Mouse (Mus musculus) thymus, adult 2 months (tissue): ENCODE results near the gene Atp6v1g3. TPM values are rescaled to one million over a fixed set of nuclear protein-coding genes. Genes with fewer than 3 reads are reported as not detected.

ENCODE experiments used
- DNase-seq: peaks from one replicate; pipeline ENCODE4 v3.0.0; 2021
- H3K27ac ChIP-seq: fragments of 200-500 bp; 2 replicates; pipeline ENCODE4 v1.5.1; 2012; ENCODE audit warnings: low read length, control low read depth; ENCODE audit not compliant: control insufficient read depth, insufficient read depth
- H3K27me3 ChIP-seq: fragments of 200-500 bp; 2 replicates; pipeline ENCODE4 v1.6.1; 2012; ENCODE audit warnings: mild to moderate bottlenecking, low read length, moderate library complexity, mixed read lengths; ENCODE audit not compliant: control insufficient read depth, insufficient read depth
- H3K36me3 ChIP-seq: fragments of 200-500 bp; 2 replicates; pipeline ENCODE4 v1.6.1; 2012; ENCODE audit warnings: mild to moderate bottlenecking, low read length, moderate library complexity; ENCODE audit not compliant: control insufficient read depth, insufficient read depth
- H3K4me1 ChIP-seq: fragments of 200-500 bp; replicated peaks from 2 replicates; pipeline ENCODE4 v1.6.1; 2012; ENCODE audit warnings: low read length; ENCODE audit not compliant: control insufficient read depth, insufficient read depth
- H3K4me3 ChIP-seq: fragments of 200-500 bp; 2 replicates; pipeline ENCODE4 v1.5.1; 2012; ENCODE audit warnings: mild to moderate bottlenecking, low read length, control low read depth, moderate library complexity; ENCODE audit not compliant: control insufficient read depth, insufficient read depth
- CTCF ChIP-seq: fragments of 200-500 bp; IDR thresholded peaks from 2 replicates; pipeline ENCODE4 v1.5.1; 2012; ENCODE audit warnings: mild to moderate bottlenecking, control low read depth, low read length, moderate library complexity, borderline replicate concordance; ENCODE audit not compliant: control insufficient read depth, poor library complexity, insufficient read depth; ENCODE audit errors: extremely low read depth
- POLR2A ChIP-seq: fragments of 200-500 bp; IDR thresholded peaks from 2 replicates; pipeline ENCODE4 v1.6.1; 2012; ENCODE audit warnings: mild to moderate bottlenecking, low read length, control low read depth, moderate library complexity; ENCODE audit not compliant: control insufficient read depth, poor library complexity, insufficient read depth; ENCODE audit errors: extremely low read depth
- WGBS: fragments of 180-500 bp; shearing (Covaris S2); methylation state at CpG from one replicate; pipeline ENCODE4 v1.1.7; 2018; 5-methylcytosine and 5-hydroxymethylcytosine counted together
- polyA plus RNA-seq: library from polyadenylated mRNA; depleted of rRNA; stranded (reverse); fragments of >200 nt; gene quantifications from 2 replicates; pipeline ENCODE4 v1.2.3, GENCODE M21; 2012

Gene Atp6v1g3
- polyA plus RNA-seq, 1 experiment: 0.07 TPM

GRCm38 (mm10) chr1:138246438-138247164 lies 26.9 kb upstream of the Atp6v1g3 start:
- H3K27ac ChIP-seq: no peak overlapping the region
- TF ChIP-seq CTCF (no peak), POLR2A (no peak)
- no peak overlapping the region for H3K4me3 ChIP-seq
- no peak for DNase-seq
- no peaks in the 10 kb centered on the region for H3K36me3 ChIP-seq
- peaks cover 10% of the 10 kb centered on the region for H3K4me1 ChIP-seq
- H3K27me3 ChIP-seq: no peaks in the 10 kb centered on the region
- WGBS: 91% methylated on average over 7 of the region's 7 CpGs

- Histone ChIP-seq H3K27me3 (no peaks in the 10 kb centered on the region), H3K36me3 (no peaks in the 10 kb centered on the region), H3K4me1 (peaks cover 21% of the 10 kb centered on the region), H3K4me3 (no peak overlapping the region), H3K27ac (no peak overlapping the region)
- WGBS: 76% methylated on average over 8 of the region's 8 CpGs
- no peak for DNase-seq
- TF ChIP-seq CTCF (no peak), POLR2A (no peak)
Measured at GRCm38 (mm10) chr1:138247699-138248483, 25.6 kb upstream of the Atp6v1g3 start.

GRCm38 (mm10) chr1:138248770-138249169 lies 24.8 kb upstream of the Atp6v1g3 start:
- TF ChIP-seq CTCF (no peak), POLR2A (no peak)
- no peak overlapping the region for H3K4me3 ChIP-seq
- no peak for DNase-seq
- no peak overlapping the region for H3K27ac ChIP-seq
- peaks cover 21% of the 10 kb centered on the region for H3K4me1 ChIP-seq
- no peaks in the 10 kb centered on the region for H3K36me3 ChIP-seq
- 91% methylated on average over 2 of the region's 2 CpGs for WGBS
- H3K27me3 ChIP-seq: no peaks in the 10 kb centered on the region

GRCm38 (mm10) chr1:138250951-138251350 lies 22.6 kb upstream of the Atp6v1g3 start:
- Histone ChIP-seq H3K36me3 (no peaks in the 10 kb centered on the region), H3K4me3 (no peak overlapping the region), H3K4me1 (peaks cover 21% of the 10 kb centered on the region), H3K27me3 (no peaks in the 10 kb centered on the region), H3K27ac (peak overlapping the region; percentile 43; the same call in 1 of the 2 replicates)
- WGBS: 6% methylated on average over 2 of the region's 2 CpGs
- TF ChIP-seq CTCF (no peak), POLR2A (no peak)
- peak; percentile 24 for DNase-seq

- H3K4me1 ChIP-seq: peaks cover 15% of the 10 kb centered on the region
- TF ChIP-seq POLR2A: no peak
- no peak for TF ChIP-seq CTCF
- WGBS: 94% methylated on average over 4 of the region's 4 CpGs
- H3K27ac ChIP-seq: no peak overlapping the region
- H3K27me3 ChIP-seq: no peaks in the 10 kb centered on the region
- no peaks in the 10 kb centered on the region for H3K36me3 ChIP-seq
- no peak for DNase-seq
- H3K4me3 ChIP-seq: no peak overlapping the region
Measured at GRCm38 (mm10) chr1:138256172-138256789, 17.3 kb upstream of the Atp6v1g3 start.

GRCm38 (mm10) chr1:138258758-138259157 lies 14.8 kb upstream of the Atp6v1g3 start:
- Histone ChIP-seq H3K27me3 (no peaks in the 10 kb centered on the region), H3K27ac (no peak overlapping the region), H3K36me3 (no peaks in the 10 kb centered on the region), H3K4me1 (no peaks in the 10 kb centered on the region), H3K4me3 (no peak overlapping the region)
- no peak for DNase-seq
- WGBS: 88% methylated on average over 4 of the region's 4 CpGs
- no peak for TF ChIP-seq POLR2A
- TF ChIP-seq CTCF: no peak
